Mouse (Mus musculus): ENCODE data around the gene Muc3.
A peak's percentile ranks its signal among the peaks of the same experiment; 100 is the strongest.
"Not testable (repeated sequence)": the region's sequence is repeated elsewhere in the genome, so short reads cannot be mapped to it uniquely, and the experiment has no call there.

The Muc3 gene

DNA sequence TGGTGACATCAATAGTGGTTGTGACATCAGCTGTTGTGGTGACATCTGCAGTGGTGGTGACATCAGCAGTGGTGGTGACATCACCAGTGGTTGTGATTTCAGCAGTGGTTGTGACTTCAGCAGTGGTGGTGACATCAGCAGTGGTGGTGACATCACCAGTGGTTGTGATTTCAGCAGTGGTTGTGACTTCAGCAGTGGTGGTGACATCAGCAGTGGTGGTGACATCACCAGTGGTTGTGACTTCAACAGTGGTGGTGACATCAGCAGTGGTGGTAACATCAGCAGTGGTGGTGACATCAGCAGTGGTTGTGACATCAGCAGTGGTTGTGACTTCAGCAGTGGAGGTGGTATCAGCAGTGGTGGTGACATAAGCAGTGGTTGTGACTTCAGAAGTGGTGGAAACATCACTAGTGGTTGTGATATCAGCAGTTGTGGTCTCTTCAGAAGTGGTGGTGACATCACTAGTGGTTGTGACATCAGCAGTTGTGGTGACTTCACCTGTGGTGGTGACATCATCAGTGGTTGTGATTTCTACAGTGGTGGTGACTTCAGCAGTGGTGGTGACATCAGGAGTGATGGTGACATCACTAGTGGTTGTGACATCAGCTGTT is at the start of gene Muc3:
TSS of gene Muc3 (minus strand) at position 51 of the 611 bp plus-strand sequence.
- not testable (repeated sequence) for DNase-seq (ENCODE audit: low spot score in 2 of 2)

DNA sequence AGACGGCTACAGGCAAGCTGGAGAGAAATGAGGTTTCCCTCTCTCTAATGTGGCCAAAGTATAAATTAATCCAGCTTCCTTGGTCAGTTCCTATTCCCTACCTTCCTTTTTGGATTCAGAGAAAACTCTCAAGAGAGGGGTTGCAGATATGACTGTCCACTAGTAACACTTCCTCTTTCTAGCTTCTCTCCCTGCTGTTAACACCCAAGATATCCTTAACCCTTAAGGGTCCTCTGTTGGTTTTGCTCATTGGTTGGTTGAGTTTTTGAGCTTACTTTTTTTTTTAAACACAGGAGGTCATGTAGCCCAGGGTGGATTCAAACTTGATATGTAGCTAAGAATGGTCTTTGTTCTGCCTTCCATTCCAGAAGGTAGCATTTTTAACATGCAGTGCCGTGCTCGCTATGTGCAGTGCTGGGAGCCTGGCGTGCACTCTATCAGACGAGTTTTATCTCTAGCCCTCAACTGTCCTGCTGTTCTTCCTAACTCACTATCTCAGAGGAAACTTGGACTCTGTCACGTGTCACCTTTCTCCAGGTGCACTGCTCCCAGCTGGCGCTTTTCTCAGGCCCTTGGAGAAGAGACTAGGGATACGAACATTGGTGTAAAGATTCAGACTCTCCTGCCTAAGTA is 45.5 kb upstream of the Muc3 start:
- DNase-seq (ENCODE audit: low spot score in 2 of 2): no peak

DNA sequence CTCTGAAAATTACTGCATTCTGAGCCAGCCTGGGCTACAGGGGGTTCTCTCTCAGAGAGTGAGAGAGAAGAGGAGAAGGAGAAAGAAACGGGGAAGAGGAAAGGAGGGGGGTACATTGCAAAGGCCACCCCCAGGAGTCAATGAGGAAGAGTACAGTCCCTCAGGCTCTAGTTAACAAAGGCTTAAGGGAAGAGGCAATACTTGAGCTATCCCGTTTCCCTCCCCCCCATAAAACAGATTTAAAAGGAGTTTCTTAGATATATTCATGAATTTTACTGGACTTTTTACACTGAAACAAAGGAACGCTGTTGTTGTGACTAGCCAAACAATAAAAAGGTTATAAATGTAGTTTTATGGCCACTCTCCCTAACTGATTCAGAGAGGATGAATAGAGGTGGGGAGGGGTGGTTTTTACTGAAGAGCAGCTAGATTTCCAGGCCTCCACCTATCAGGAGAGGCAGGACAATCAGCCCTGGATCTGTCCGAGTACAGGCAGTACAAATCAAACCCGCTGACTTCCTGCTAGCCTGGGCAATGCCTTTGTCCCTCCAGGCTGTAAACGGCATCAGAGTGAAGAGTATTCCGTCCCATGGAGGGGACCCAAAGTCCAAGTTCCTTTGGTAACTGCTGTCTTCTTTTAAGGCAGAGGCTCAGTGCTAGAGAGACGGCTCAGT is 44.3 kb upstream of the Muc3 start:
- no peak for DNase-seq (ENCODE audit: low spot score in 2 of 2)

DNA sequence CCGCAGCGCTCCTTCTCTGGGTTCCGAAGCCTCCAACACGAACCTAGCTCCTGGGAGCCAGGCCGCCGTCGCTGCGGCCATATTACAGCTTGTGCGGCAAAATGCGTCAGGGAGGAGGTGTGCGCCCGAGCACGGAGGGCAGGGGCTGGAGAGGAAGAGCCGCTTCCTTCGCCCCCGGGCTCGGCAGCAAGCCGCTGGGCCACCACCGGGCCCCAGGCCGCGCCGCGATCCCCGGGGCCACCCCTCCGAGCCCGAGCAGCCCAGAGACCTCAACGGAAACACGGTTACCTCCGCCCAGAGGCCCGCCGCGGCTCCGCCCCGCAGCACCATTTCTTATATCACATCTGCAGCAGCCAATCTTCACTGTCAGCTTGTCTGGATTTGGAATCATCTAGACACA is 40.2 kb upstream of the Muc3 start:
- DNase-seq (ENCODE audit: low spot score in 2 of 2): no peak

DNA sequence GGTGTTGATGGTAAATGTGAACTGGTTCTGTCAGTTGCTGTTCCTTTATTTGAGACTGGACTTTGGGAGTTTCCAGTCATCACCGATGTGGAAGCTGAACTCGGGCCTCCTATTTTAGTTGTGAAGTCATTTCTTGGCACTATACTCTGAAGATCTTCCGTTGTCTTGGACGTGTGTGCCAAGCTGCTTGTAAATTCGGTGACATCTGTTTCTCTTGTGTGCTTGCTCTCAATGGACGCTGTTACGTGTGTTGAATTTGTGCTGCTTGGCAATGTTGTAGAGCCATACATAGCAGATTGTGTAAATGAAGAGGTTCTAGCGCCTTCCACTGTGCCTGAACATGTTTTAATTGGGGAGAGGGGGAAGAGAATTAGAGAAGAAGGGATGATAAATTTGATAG is 36.2 kb upstream of the Muc3 start:
- DNase-seq (ENCODE audit: low spot score in 2 of 2): no peak

DNA sequence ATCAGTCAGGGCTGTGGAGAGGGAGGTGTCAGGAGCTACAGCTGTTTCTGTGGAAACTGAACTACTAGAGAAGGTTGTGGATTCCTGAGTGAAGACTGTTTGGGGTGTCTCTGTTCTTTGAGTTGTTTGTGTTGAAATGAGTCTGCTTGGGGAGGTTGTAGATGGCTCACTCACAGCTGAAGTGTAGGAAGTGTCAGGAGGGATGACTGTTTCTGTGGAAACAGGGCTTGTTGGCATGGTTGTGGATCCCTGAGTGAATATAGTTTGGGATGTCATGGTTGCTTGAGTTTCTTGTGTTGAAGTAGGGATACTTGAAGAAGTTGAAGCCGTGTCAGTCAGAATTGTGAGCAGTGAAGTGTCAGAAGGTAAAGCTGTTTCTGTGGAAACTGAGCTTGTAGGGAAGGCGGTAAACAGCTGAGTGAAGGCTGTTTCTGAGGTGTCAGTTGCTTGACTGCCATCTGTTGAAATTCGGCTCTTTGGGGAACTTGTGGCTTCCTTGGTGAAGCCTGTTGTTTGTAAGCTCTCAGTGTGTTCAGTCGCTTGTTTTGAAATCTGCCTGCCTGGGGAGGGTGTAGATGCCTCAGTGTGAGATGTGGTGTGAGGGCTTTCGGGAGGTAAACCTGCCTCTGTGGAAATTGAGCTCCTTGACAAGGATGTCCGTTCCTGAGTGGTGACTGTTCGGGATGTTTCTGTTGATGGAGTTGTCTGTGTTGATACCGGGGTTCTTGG is 30.7 kb upstream of the Muc3 start:
- DNase-seq (ENCODE audit: low spot score in 2 of 2): peak in 1 of 2 experiments; percentile 22

DNA sequence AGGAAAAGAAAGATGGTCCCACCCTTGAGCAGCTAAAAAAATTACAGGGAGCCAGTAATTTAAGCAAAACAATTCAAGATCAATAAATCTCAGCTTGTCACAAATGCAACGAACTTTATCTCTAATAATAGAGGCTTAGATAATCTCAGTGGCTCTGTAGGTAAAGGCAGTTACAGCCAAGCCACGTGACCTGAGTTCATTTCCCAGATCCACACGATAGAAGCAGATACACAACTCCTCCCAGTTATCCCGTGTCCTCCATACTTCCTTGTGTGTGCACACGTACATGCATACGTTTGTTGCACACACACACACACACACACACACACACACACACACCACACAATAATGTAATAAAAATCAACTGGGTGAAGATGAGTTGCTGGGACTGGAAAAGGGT is 24.8 kb upstream of the Muc3 start:
- DNase-seq (ENCODE audit: low spot score in 2 of 2): no peak

DNA sequence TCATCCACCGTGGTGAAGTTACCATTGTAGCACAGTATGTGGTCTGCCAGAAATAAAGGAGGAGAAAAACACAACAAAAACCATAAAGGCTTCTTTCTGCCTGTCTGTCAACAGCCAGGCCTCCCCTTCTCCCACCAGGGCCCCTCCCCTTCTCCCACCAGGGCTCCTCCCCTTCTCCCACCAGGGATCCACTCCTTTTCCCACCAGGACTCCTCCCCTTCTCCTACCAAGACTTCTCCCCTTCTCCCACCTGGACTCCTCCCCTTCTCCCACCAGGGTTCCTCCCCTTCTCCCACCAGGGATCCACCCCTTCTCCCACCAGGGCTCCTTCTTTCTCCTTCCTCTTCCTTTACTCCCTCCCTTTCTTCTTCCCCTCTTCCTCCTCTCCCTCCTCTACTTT is 23.5 kb upstream of the Muc3 start:
- no peak for DNase-seq (ENCODE audit: low spot score in 2 of 2)

DNA sequence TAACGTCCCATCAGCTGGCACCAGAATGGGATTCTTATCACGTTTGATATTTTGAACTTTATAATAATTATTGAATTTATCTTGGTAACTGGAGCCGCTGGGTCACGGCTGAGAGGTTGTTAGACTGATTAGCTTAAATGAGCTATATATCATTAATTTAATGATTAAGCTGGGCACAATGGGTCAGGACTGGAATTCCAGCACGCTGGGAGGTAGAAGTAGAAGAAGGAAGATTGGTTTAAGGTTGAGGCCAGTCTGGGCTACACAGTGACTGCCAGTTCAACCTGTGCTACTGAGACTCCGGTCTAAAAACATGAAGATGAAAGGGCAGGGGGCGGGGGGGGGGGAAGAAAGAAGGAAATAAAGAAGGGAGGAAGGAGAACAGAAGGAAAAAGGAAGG is 22.4 kb upstream of the Muc3 start:
- DNase-seq (ENCODE audit: low spot score in 2 of 2): no peak

DNA sequence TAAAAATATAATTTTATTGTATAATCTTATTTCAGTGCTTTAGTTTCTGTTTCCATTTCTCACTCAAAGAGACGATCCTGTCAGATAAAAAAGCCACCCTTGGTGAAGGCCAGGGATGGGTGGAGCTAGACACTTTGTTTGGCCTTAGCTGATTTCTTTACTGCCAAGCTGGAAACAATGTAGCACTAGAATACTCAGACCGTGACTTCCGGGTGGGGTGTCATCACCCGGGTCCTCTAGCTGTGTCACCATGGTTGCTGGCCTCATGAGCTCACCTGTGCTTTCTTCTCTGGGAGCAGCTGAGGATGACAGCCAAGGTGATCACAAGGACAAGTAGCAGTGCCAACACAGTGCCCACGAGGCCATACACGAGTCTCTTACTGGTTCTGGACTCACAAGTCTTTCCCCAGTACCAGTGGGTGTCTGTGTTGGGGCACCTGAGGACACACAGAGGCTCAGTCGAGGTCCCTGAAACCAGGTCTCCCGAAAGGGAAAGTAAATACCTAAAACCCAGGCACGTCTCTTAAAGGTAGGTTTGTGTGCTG is 21.8 kb upstream of the Muc3 start:
- DNase-seq (ENCODE audit: low spot score in 2 of 2): no peak

DNA sequence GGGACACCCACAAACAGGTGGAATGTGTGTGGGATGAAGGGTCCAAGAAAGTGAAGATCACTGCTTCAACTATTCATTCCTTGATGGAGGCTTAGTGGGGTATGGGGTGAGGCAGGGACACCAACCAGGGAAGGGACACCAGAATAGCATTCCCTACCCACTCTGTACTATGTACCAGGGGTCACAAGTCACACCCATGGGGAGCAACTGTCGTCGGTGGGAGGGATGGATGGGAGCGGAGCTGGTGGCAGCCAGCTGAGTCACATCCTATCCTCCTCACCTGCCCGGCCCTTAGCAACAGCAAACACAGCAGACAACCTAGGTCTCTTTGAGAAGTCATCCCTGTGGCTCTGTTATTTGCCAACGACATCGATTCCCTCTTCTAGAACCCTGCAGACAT is 18.4 kb upstream of the Muc3 start:
- DNase-seq (ENCODE audit: low spot score in 2 of 2): no peak

DNA sequence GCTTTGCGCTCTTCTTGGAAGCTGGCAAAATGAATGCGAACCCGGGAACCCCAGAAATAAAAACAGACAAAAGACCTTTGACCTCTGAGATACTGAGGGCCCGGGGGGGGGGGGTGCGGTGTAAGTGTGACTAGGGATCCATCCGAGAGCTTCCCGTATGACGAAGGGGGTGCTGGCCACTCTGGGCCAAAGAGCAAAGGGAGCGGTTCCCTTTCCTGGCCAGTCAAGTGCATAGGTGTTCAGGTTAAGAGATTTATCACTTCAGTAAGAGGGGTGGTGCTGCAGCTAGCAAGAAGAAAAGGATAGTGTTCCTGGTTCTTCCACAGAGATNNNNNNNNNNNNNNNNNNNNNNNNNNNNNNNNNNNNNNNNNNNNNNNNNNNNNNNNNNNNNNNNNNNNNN is 16.9 kb upstream of the Muc3 start:
- DNase-seq (ENCODE audit: low spot score in 2 of 2): no peak

DNA sequence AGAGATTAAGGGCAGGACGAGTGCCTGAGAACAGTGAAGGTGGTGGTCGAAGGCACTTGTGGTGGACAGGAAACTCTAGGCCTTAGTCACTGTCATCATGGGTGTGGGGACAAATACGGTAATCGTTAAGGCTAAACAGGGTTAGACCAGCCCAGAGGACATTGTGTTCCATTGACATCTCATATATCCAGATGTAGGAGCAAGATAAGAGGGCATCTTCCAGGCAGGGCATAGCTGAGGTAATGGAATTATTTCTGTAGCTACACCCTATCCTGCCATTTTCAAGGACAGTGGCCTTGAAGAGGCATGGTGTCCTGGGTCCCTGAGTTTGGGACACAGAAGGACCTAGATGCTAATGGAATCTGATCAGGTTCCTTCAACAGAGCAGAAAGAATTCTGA is 12.7 kb upstream of the Muc3 start:
- DNase-seq (ENCODE audit: low spot score in 2 of 2): no peak

DNA sequence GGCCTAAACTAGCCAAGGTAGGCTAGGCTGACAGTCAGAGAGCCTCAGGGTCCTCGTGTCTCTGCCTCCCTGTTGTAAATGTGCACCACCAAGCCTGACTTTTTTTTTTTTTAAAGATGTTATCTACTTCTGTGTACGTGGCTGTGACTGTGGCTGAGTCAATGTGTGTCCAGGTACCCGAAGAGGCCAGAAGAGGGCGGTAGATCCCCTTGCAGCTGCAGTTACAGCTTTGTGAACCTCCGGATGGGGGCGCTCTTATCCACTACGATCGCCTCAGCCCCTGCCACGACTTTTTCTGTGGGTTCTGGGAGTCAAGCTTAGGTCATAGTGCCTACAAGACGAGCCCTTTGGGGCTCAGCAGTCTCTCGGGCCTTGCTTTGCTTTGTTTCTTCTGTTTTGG is 10.3 kb upstream of the Muc3 start:
- no peak for DNase-seq (ENCODE audit: low spot score in 2 of 2)

DNA sequence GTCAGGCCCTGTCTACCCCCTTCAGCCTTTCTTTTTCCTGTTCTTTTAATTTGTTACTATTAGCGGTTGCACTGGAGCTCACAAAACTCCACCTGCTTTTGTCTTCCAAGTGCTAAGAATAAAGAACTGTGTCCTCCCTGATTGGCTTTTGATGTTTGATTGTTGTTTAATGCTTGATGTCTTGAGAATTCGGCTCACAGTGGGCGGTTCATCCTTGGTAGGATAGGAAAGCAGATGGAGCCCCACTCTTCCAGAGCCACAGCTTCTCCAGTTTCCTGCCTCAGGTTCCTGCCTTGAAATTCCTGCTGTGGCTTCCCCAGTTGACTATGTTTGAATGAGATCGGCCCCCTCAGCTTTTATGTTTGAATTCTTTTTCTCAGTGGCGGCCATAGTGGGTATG is 4.2 kb upstream of the Muc3 start:
- no peak for DNase-seq (ENCODE audit: low spot score in 2 of 2)

DNA sequence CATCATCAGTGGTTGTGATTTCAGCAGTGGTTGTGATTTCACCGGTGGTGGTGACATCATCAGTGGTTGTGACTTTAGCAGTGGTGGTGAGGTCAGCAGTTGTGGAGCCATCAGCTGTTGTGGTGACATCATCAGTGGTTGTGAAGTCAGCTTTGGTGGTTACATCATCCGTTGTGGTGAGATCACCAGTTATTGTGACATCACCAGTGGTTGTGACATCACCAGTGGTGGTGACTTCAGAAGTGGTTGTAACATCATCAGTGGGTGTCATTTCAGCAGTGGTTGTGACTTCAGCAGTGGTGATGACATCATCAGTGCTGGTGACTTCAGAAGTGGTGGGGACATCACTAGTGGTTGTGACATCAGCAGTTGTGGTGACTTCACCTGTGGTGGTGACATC is 3.5 kb upstream of the Muc3 start:
- no peak for DNase-seq (ENCODE audit: low spot score in 2 of 2)

DNA sequence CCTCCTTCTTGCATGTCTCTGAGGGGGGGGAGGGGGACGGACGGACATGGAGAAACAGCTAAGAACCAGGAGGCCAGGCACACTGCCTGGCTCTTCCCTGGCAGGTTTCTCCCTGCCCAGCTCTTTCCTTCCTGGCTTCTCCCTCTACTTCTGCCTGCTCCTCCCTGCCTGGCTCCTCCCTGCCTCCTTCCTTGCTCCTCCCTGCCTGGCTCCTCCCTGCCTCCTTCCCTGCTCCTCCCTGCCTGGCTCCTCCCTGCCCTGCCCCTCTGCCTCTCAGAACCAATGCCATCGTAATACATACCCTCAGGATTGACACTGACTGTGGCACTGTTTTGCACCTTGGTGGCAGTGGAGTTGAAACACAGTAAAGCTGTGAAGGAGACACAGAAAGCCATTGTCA is 8.3 kb downstream of the Muc3 start:
- no peak for DNase-seq (ENCODE audit: low spot score in 2 of 2)

DNA sequence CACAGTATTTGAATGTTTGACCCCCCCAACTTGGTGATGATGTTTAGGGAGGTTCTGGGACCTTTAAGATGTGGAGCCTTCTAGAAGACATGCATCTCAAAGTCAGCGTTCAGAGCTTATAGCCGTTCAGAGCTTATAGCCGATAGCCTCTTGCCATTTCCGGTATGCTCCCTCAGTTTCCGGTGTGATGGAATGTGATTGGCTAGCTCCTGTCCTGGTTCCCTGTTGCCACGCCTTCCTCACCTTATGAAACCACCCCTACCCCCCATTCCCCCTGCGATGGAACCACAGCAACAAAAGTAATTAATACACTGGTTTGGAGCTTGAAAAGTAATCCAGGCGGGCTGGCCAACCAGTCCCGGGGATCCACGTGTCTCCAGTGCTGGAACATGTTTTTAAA is 10.1 kb downstream of the Muc3 start:
- DNase-seq (ENCODE audit: low spot score in 2 of 2): no peak

DNA sequence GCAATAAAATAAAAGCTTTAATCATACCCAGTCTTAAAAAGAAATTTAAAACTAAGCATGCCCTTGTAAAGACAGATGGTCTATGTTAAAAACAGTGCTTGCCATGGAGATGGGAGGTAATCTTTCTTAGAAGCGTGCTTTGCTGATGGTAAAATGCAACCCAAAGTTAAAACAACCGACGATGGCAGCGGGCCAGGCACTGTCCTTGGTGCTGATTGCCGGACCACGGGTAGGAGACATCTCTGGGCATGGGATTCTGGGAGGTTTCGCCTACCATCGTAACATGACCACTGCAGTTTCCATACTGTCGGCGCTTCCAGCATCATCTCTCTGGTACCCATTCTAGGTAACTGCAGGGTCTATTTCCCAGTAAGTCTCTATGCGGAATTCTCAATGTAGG is 14.2 kb downstream of the Muc3 start:
- DNase-seq (ENCODE audit: low spot score in 2 of 2): no peak

DNA sequence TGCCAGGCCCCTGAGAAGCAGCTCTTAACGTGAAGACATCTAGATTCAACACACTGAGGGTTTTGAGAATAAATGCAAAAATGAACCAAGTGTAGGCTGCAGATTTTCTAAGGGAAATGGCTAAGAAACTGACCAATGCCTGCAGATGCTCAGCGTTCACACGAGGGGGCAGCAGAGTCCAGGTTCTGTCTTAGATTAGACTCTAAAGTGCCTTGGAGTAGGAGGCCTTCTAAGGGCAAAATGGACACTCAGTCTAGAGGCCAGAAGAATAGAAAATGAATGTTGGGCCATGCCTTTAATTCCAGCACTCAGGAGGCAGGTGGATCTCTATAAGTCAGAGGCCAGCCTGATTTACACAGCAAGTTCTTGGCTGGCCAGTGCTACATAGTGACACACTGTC is 17.6 kb downstream of the Muc3 start:
- peak in 1 of 2 experiments; percentile 55 for DNase-seq (ENCODE audit: low spot score in 2 of 2)

DNA sequence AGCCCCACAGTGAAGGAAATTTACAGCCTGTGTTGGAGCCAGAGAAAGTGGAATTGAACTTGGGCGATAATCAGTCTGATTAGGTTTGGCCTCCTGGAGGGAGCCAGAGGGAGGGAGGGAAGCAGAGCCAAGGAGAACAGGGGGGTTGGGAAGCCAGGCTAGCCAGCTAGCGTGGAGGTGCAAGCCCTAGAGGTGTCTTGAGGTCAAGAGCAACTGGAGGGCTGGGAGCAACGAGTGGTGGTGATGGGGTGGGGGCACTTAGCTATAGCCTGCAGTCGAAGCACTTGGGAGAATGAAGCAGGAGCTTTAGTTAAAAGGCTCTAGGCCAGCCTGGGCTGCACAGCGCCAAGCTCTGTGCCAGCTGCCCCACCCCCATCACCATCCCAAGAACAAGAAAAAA is 19.8 kb downstream of the Muc3 start:
- no peak for DNase-seq (ENCODE audit: low spot score in 2 of 2)

DNA sequence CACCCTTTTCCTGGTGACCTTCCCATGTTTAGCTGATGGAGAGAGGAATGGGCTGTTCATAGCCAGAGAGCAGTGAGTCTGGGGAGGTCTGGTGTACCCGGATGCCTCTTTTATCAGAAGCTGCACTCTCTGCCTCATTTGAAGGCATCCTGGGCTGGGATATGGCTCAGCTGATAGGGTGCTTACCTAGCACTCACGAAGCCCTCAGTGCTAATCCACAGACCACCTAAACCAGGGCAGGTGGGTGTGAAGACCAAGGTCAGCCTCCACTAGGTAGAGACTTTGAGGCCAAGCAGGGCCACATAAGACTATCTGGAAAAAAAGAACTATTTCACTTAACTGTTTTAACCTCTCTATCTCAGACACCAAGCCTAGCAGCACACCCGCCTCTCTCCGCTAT is 25.6 kb downstream of the Muc3 start:
- no peak for DNase-seq (ENCODE audit: low spot score in 2 of 2)

Measured in left cerebral cortex, adult 9 months (tissue).